9 mouse cellular contexts compared by ENCODE assay signal in the genomic region with DNA sequence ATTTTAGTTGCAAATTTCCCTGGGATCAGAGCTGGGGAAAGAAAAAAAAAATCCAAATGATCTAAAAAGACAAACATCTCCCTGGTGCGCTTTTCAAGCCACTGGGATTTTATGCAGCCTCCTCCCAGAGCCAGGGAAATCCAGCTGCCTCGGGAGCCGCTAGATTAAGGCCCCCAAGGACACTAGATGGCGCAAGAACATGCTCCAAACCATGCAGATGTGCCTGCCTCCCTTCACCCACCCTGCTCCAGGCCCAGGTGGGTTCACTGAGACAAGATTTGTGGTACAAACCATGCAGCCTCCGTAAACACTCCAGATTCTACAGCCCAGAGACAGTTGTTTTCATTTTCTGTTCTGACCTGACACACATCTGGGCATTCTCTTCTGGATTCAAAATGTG.
A peak's percentile ranks its signal among the peaks of the same experiment; 100 is the strongest.
DNase-seq lines count a peak whose midpoint lies in the region; ATAC-seq and TF ChIP-seq lines count a peak whose summit lies in the region.
"Had no signal": no experiment of that assay in that cellular context is flagged by ENCODE, and none has a peak within 500 bp of the region (broad histone marks: within the 10 kb centered on the region; RNA-seq: fewer than 3 reads in every experiment).

No protein-coding gene starts in this region.

- H3K9me3 ChIP-seq in heart, embryonic 12.5 days (replicated peaks): no peaks in the 10 kb centered on the region
- H3K9me3 ChIP-seq in neural tube, embryonic 11.5 days (ENCODE audit: control insufficient read depth, low read length): no peaks in the 10 kb centered on the region
- H3K9me3 ChIP-seq: lung, embryonic 15.5 days had no signal

- H3K27ac ChIP-seq in heart, adult 2 months: no peak overlapping the region
- no peak overlapping the region for H3K27ac ChIP-seq in heart, embryonic 12.5 days (ENCODE audit: poor library complexity, severe bottlenecking)
- H3K27ac ChIP-seq in neural tube, embryonic 11.5 days (ENCODE audit: low read depth, low read length): no peak overlapping the region
- H3K27ac ChIP-seq: lung, embryonic 15.5 days had no signal

- H3K79me2 ChIP-seq in heart, adult 2 months (replicated peaks; ENCODE audit: control insufficient read depth, insufficient read depth, low read length): no peaks in the 10 kb centered on the region

- no peak overlapping the region for H3K4me3 ChIP-seq in heart, adult 2 months
- no peak overlapping the region for H3K4me3 ChIP-seq in heart, embryonic 12.5 days
- no peak overlapping the region for H3K4me3 ChIP-seq in neural tube, embryonic 11.5 days (ENCODE audit: low read depth, low read length)
- H3K4me3 ChIP-seq: lung, embryonic 15.5 days had no signal

- H3K36me3 ChIP-seq in heart, adult 2 months (ENCODE audit: control insufficient read depth, insufficient read depth, low read length): no peaks in the 10 kb centered on the region
- no peaks in the 10 kb centered on the region for H3K36me3 ChIP-seq in heart, embryonic 12.5 days
- no peaks in the 10 kb centered on the region for H3K36me3 ChIP-seq in neural tube, embryonic 11.5 days (ENCODE audit: control insufficient read depth, insufficient read depth, low read length)
- H3K36me3 ChIP-seq: lung, embryonic 15.5 days had no signal

- 22% methylated on average over 5 of the region's 5 CpGs for WGBS in heart, adult 2 months
- 27% methylated on average over 5 of the region's 5 CpGs for WGBS in heart, embryonic 12.5 days
- 26% methylated on average over 5 of the region's 5 CpGs for WGBS in neural tube, embryonic 11.5 days

- H3K4me1 ChIP-seq in heart, adult 2 months (ENCODE audit: control insufficient read depth, insufficient read depth, low read length): peaks cover 1% of the 10 kb centered on the region; the same call in 1 of the 2 replicates
- peaks cover 18% of the 10 kb centered on the region for H3K4me1 ChIP-seq in heart, embryonic 12.5 days (replicated peaks)
- no peaks in the 10 kb centered on the region for H3K4me1 ChIP-seq in neural tube, embryonic 11.5 days (ENCODE audit: control insufficient read depth, insufficient read depth, low read length)
- H3K4me1 ChIP-seq: lung, embryonic 15.5 days had no signal

- H3K4me2 ChIP-seq in heart, embryonic 12.5 days: no peak overlapping the region
- H3K4me2 ChIP-seq in neural tube, embryonic 11.5 days (ENCODE audit: low read depth): no peak overlapping the region
- H3K4me2 ChIP-seq: lung, embryonic 15.5 days had no signal

- peak; percentile 80 for TF ChIP-seq CTCF in heart, adult 2 months (IDR thresholded peaks at IDR 0.05)

- no peak overlapping the region for H3K9ac ChIP-seq in heart, adult 2 months (ENCODE audit: low read depth, low read length)
- H3K9ac ChIP-seq in heart, embryonic 12.5 days: no peak overlapping the region
- H3K9ac ChIP-seq in neural tube, embryonic 11.5 days (ENCODE audit: low read length): no peak overlapping the region
- H3K9ac ChIP-seq: lung, embryonic 15.5 days had no signal

- TF ChIP-seq POLR2A in heart, adult 2 months (IDR thresholded peaks at IDR 0.05; ENCODE audit: insufficient read depth, low read depth, low read length): no peak

- H3K27me3 ChIP-seq in heart, adult 2 months (ENCODE audit: control insufficient read depth, insufficient read depth, low read length): no peaks in the 10 kb centered on the region
- no peaks in the 10 kb centered on the region for H3K27me3 ChIP-seq in heart, embryonic 12.5 days (replicated peaks)
- H3K27me3 ChIP-seq in neural tube, embryonic 11.5 days (ENCODE audit: control insufficient read depth, insufficient read depth, low read length): no peaks in the 10 kb centered on the region
- H3K27me3 ChIP-seq: lung, embryonic 15.5 days had no signal

- DNase-seq in heart, adult 2 months: peak; percentile 61 to 69
- peak; percentile 91 for DNase-seq in brain, adult 2 months (ENCODE audit: low read depth, low spot score)
- DNase-seq in frontal cortex, postnatal 36 days (ENCODE audit: low spot score in 2 of 2): peak; percentile 72 to 77
- DNase-seq in induced T-regulatory cell, adult 2 months (ENCODE audit: low read depth): peak; percentile 32
- peak; percentile 53 for DNase-seq in left cerebral cortex, postnatal 4 days
- peak; percentile 66 for DNase-seq in neural tube, embryonic 11.5 days (ENCODE audit: low spot score)
- peak; percentile 81 to 87 for DNase-seq in thymus, postnatal 10 days (ENCODE audit: low spot score in 2 of 2)

- intact Hi-C loops in heart, adult 2 months (cut with DNase I): loop anchor here (1.0 to 5.0 kb wide), 3 partner anchors 46 to 423 kb away; a partner anchor contains a TSS
- intact Hi-C loops in left cerebral cortex, postnatal 4 days (cut with DNase I): no loop called here

- no peak for ATAC-seq in heart, embryonic 12.5 days (ENCODE audit: insufficient number of reproducible peaks, low FRiP score)
- ATAC-seq in neural tube, embryonic 11.5 days (ENCODE audit: insufficient read depth, low FRiP score, low TSS enrichment): no peak

- TF ChIP-seq EP300 in heart, adult 2 months (IDR thresholded peaks at IDR 0.05; ENCODE audit: insufficient read depth, low read depth, low read length): no peak

Comparison
In these comparisons a context has a peak if more than half of its experiments do, and no peak if none do; other contexts are left out.
1. DNase-seq: peak in every context shown above with its lines; median percentile 91 in brain, adult 2 months; 84 in thymus, postnatal 10 days; 74 in frontal cortex, postnatal 36 days; 66 in neural tube, embryonic 11.5 days; 65 in heart, adult 2 months; 53 in left cerebral cortex, postnatal 4 days; 32 in induced T-regulatory cell, adult 2 months.